Mouse (Mus musculus): ENCODE measurements around the gene Scn11a. TPM values are rescaled to one million over a fixed set of nuclear protein-coding genes. Genes with fewer than 3 reads are reported as not detected.

Scn11a gene
- total RNA-seq, 4 experiments from 2014 or later: not detected

DNA sequence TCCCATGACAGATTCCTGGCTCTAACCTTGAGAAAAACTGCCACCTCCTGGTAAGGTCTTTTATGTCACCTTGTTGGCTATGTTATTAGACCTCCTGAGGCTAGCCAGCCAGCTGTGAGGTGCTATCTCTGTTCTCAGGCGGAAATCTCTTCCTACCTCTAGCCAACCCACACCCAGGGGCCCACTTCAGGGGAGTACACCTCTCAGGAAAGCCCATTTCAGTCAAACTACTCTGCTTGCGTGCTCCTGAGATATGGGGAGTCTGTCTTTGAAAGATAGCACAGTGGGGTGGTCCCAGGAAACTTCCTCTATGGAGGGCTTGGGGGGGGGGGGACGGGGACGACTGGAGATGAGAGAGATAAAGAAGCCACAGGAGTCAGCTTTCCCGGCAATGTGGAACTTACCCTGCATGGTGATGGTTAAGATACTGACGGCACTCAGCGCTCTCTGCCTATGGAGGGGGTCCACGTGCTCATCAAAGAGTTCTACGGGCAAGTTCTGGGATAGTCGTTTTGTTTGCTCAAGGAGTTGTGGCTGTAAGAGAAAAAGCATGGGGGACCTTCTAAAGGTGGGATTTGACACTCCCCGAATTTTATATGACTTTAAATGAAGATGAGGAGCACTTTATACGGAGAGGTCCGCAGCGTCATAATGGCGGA, 29.9 kb downstream of the Scn11a start:
- DNase-seq: no peak

DNA sequence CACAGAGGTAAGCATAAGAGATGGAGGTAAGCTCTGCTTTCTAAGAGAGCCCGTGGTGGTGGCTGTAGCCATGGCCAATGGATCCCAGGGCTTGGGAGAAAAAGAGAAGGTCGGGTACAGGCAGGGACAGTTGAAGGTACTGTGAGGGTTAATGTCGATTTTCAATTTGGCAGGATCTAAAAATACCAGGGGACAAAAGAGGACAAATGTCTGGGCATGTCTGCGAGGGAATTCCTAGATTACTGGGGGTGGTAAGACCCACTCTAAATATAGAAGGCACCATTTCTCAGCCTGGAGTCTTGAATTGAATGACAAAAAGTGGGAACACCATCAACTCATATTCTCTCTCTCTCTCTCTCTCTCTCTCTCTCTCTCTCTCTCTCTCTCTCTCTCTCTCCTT, 30.8 kb downstream of the Scn11a start:
- DNase-seq: no peak

DNA sequence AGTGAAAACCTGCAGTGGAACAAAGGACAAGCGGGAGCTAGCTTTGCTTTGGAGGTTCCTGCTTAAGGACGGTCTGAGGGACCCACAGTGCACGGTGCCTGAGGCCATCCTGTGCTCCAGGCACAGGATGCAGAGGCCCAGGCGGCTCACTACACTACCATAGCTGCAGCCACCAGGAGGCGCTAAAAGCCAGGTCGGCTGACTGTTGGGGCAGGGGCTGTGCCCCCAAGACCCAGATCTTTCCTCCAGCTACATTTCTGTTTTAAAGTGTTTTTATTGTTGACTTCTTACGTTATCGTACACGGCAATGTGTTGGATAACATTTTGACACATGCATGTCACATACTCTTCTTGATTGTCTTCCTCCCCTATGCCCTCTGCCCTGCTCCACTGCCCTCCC, 32.8 kb downstream of the Scn11a start:
- no peak for DNase-seq

DNA sequence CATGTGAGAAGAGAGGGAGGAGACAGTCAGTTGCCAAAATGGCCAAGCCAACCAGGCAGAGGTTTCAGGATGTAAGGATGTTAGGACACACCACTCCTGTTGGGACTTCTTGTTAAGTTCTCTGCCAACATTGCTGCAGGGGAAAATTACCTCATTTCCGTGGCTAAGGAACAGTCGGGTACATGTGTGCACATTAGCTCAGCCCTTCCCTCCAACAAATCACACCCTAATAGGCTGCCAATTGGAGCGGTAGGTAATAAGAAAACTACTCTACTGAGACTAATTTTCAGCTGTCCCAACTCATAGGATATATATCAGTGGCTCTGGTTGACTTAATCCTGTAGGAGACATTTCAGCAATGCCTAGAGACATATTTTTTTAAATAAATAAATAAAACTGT, 44.4 kb downstream of the Scn11a start:
- no peak for DNase-seq

DNA sequence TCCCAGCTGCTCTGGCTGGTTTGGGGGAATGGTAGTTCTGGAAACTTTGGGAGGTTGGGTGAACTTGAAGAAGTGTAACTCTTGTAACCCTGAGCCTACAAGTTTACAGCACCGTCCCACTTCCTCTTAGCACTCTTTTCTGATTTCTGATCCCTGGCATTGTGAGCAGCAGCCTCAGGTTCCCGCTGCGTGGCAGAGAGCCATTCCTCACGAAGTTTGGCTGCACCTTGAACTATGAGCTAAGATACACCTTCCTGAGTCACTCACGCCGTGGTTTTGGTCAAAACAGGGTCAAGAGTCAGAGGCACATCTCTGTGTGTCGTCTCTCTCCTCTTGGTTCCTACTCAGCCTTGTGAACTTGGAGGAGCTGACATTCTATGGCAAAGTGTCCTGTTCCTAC, 48.6 kb downstream of the Scn11a start:
- DNase-seq: no peak

DNA sequence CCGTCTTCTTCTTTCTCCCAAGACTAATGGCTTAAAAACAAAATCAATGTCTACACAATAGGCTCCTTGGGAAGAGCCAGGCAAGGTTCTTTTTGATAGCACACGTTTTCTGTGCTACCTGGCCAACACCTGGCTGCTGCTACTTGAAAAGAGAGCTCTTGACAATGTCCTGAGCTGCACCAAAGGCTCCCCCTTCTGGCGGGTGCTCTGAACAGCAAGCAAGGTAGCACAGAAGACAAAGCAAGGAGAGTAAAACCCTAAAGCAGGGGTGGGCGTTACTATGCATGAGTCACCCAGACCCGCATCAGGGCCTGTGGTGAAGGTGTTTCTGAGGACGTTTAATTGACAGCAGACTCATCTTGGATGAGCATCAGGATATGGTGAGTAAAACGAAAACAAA, 56.7 kb downstream of the Scn11a start:
- no peak for DNase-seq

DNA sequence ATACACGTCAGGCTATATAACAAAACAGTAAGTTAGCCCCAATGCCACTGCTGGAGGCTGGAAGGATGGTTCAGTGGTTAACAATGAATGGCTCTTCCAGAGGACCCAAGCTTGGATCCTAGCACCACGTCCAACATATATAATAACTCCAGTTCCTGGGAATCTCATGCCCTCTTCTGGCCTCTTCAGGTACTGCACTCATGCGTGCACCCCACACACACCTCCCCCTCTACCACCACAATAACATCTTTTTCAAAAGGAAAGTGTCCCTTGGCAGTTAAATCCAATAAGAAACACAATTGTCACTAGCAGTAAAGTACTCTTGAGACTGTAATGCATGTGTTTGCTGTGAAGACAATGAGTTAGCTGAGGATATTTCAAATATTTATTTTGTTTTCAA, 65.0 kb downstream of the Scn11a start:
- DNase-seq: no peak

DNA sequence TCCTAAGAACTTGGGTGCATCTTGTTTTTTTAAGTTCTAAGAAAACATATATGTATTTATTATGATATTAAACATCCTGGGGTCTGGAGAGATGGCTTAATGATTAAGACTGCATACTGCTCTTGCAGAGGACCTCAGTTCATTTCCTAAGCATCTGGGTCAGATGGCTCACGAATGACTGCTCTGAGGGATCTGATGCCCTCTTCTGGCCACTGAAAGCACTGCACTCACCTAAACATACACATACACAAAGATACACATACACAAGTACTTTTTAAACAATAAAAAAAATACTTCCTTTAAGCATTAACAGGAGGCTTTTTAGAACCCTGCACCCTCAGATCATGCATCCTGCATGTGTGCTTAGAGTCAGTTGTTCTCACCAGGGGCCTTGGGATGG, 65.8 kb downstream of the Scn11a start:
- no peak for DNase-seq

DNA sequence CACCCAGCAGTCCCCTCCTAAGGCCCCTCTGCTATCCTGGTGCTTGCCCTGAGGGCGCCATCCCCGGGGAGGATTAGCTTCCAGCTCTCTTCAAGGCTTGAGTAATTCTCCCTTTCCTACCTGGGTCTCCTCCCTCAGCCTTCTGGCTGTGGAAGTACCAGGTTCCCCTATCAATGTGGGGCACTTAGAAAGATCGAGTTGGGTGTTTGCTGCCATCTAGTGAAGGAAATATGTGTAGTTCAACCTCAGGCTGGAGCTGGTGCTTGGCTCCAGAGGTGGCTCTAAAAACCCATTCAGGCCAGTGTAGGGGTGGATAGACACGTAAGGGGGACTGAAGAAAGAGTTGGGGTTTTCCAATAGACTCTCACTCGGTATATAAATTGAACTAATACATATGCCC, 73.7 kb downstream of the Scn11a start:
- no peak for DNase-seq

DNA sequence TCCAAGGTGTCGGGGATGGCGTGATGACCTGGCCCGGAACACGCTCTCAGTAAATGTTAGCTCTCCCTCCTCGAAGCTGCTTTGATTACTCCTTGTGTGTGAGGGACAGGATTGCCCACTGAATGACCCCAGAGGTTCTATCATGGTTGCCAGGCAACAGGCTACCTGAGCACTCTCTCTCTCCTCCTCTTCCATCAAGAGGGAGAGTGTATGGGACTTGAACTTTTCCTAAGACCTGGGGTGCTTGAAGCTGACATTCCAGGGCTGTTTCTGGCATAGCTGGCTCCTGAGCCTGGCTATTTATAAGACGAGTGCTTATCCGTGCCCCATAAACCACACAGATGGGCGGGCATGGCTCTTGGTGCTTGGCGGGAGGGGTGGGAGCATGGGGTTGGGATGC, 76.1 kb downstream of the Scn11a start:
- DNase-seq: no peak

DNA sequence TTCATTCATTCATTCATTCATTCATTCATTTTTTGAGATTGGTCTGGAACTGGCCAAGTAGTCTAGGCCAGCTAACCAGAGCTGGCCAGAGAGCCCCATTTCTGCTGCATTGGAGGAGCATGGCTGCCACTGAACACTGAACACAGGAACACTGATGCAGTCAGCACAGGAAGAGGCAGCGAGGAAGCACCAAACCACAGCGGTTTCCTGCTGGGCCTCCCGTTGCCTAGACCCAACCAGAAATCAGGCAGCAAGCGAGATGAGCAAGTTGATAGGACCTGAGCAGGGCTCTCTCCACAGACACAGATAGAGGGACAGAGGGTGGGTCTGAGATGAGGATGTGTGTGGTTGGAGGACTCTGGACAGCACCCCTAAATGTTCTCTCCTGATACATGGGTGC, 81.4 kb downstream of the Scn11a start:
- DNase-seq: no peak

DNA sequence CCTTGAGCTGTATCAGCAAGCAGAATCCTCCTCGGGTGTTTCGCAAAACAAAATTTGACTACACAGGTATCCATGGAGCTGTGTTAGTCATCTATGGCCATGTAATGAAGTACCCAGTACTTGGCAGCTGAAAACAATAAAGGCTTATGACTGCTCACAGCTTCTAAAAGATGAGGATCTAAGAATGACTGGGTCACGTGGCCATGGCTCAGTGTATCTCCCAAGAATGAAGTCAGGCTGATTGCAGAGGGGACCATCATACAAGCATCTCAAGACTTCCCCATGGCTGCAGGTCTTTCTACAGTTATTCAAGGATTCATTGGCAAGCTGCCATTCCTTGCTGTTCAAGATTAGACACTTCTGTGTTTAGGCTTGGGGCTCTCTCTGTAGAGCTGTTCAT, 81.9 kb downstream of the Scn11a start:
- peak; percentile 46 for DNase-seq

DNA sequence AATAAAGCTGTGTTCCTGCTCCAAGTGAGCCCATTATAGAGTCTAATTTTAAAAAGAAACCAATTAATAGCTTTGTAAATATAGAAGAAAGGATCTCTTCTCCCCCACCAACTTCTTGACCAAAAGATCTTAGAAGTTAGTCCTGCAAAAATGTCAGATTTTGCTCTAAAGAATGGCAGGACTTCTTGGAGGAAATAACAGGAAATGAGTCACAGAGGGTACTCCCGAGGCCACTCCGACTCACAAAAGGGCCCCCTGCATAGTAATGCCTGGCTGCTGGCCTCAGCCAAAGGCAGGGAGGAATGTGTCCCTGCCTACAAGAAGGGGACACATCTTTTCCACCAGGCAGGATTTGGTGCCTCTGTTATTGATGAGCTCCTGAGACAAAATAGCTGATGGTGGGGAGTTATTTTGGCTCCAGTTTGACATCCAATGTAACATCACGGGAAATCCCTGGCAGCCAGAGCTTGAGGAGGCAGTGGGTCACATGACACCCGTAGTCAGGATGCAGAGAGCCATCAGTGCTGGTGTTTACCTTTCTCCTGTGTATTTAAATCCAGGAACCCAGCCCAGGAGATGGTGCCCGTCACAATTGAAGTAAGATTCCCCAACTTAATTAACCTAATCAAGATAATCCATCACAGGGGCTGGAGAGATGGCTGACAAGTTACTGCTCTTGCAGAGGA, 84.0 kb downstream of the Scn11a start:
- DNase-seq: no peak

DNA sequence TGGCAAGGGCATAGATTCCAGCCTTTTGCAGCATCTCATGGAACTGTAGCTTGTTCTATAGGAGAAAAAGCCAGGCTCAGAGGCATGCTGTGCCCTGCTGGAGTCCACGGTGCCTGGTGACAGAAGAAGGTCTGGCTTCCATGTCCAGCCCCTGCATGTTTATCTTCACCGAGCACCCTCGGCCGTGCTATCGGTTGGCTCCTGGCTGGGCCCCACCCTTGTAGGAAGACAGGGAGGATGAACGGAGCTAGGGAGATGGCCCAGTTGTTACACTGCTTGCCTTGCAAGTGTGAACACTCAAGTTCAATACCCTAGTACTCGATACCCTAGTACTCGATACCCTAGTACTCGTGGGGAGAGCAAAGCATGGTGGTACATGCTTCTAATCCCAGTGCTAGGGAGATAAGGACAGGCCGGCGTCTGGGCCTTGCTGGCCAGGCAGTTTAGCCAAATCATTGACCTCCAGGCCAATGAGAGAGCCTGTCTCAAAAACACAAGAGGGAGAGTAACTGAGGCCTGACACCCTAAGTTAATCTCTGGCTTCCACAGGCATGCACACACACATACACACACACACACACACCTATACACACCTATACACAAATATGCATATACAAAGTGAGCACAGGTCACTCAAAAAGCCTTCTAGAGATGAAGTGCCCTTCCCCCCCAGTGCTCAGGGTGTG, 96.7 kb downstream of the Scn11a start:
- DNase-seq: no peak

DNA sequence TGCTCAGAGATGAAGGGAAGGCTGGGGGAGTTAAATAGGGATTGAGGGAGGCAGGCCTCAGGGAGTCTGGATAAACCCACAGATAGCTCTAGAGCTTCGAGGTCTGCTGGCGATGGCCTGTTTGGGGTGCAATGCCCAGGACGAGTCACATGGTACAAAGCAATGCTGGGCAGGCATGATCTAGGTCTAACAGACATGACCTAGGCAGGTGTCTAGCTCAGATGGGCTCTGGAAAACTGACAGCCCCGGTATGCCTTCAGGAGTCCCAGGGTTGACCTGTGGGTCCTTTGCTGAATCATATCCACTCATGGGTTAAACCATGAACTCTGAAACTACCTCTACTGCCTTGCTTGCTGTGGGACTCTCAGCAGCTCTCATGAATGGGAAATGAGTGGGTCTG, 98.3 kb downstream of the Scn11a start:
- no peak for DNase-seq

DNA sequence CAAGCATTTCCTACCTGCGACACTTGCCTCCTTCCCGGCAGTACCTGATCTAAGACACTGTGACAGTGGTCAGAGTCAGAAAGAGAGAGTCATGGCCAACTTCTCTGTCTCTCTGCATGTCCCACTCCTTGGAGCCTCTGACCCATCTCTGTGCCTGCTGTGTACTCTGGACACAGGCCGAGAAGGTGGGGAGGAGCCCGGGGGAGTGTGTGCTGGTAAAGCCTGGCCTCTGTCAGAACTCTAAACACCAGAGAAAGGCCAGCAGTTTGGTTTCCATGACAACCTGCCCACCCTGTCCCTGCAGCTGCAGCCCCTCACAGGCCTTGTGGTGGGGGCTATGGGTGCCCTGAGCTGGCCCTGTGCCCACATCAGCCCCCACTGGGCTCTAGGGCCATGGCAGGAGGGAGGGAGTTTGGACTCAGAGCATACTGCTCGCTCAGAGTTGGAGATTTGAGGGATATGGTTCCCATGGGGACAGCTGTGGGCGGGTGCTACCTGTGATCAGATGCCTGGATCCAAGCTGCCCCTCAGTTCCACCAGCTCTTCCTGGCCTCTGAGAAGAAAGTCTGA, 99.9 kb downstream of the Scn11a start:
- DNase-seq: no peak

DNA sequence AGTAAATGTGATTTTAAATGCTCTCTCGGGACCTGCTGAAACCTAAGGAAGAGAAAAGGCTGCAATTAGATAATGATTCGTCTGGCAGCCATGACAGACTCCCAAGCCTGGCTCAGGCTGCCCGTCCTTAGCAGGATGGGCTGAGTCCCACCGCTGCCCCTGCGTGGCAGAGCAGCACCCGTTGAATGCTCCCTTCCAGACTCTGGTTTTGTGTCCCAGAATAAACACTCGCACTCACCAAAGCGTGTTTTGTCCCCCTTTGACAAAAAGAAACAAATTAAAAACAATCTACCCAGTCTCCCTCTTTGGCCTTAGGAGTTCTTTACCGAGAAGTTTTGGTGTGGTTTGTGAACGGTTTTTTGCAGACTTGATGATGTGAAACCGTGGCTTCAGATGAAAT, 106.0 kb downstream of the Scn11a start, which contains the start of gene Scn10a:
Gene Scn10a (minus strand): TSS at position 101 of the 400 bp plus-strand sequence.
- no peak for DNase-seq

DNA sequence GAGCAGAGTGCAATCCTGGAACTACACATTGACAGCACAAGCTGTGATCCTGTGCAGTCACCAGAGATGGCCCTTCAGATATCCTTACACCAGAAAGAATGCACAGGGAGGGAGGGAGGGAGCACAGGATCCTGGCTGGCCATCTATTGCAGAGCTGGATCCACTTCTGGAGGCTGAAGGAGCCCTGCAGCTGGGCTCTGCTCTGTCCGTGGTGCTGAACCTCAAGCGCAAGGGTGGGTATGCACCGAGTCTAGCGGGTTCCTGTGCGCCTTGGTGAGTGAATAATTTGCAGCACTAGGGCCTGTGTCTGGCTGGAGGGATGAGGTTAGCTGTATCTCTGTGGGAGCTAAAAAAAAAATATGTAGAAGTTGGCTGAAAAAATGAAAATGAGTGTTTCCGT, 118.6 kb downstream of the Scn11a start:
- peak; percentile 40 for DNase-seq

Other genes starting within 250 kb of the Scn11a start
- under 1 TPM in 3 of 4 experiments, not detected in 1; 0.03 to 0.78 (median 0.10) TPM for gene Scn5a, start 246.4 kb downstream of the Scn11a start, total RNA-seq (2022)
- not detected for gene Scn10a, start 106.1 kb downstream of the Scn11a start, total RNA-seq (2022)
- gene Wdr48, start 69.4 kb upstream of the Scn11a start, total RNA-seq (2022): 10 to 100 TPM; 44.9 to 69.9 (median 57.6) TPM
- 10 to 100 TPM; 31.7 to 45.8 (median 42.3) TPM for gene Gorasp1, start 112.1 kb upstream of the Scn11a start, total RNA-seq (2022)
- under 1 TPM; 0.09 to 0.43 (median 0.28) TPM for gene Ttc21a, start 112.2 kb upstream of the Scn11a start, total RNA-seq (2022)
- gene Csrnp1, start 159.2 kb upstream of the Scn11a start, total RNA-seq (2022): 10 to 100 TPM in 3 of 4 experiments, 1 to 10 TPM in 1; 7.7 to 69.5 (median 16.0) TPM
- gene Xirp1, start 198.1 kb upstream of the Scn11a start, total RNA-seq (2022): under 1 TPM; 0.06 to 0.16 (median 0.10) TPM
- gene Cx3cr1, start 244.4 kb upstream of the Scn11a start, total RNA-seq (2022): 10 to 100 TPM in 2 of 4 experiments, 1 to 10 TPM in 2; 5.7 to 18.2 (median 12.4) TPM

Measured in adrenal gland, adult 8-10 months (tissue).